Mouse (Mus musculus) cerebellum, postnatal 4 days (tissue): ENCODE measurements around the gene Dnah8.

Source experiments
- DNase-seq, 2 experiments: peaks; one replicate each; pipeline ENCODE4 v3.0.0; 2022; ENCODE audit warnings: low spot score in 2 of 2, mixed read lengths in 1 of 2

The Dnah8 gene

GRCm38 (mm10) chr17:30662131-30662530, 38.0 kb downstream of the Dnah8 start:
- DNase-seq = no peak

- no peak for DNase-seq
These were observed 39.0 kb downstream of the Dnah8 start for GRCm38 (mm10) chr17:30663170-30663569.

DNA sequence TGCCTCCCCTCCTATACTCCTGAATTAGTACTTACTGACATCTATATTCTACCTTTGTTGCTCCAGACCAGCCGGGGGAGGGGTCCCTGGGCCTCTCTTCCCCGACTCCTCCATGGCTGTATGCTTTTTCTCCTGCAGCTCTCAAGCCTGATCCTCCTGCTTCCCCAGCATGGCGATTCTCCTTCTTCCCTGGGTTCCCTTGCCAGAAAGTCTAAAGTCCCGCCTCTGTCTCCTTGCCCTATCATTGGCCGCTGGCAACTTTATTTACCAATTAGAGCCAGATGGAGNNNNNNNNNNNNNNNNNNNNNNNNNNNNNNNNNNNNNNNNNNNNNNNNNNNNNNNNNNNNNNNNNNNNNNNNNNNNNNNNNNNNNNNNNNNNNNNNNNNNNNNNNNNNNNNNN, 40.7 kb downstream of the Dnah8 start:
- DNase-seq = no peak

DNA sequence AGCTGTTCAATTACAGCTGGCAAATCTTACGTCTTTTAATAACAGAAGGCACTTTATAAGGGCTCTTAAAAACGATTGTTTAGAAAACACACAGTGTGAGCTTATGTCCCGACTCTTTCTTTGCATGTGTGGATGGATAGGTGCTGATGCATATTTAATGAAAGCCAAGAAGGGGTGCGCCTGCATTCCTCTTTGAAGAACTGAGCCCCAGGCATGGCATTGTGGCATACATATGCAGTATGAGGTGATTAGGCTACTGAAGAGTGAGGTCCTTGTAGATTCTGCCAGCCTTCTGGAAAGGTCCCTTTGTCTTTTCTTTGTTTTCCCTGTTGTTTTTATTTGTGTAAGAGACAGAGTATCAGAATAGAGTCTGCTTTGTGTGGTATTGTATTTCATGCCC, 48.4 kb downstream of the Dnah8 start:
- no peak for DNase-seq

GRCm38 (mm10) chr17:30673023-30673422, 48.9 kb downstream of the Dnah8 start:
- DNase-seq = no peak

- DNase-seq = no peak
These were observed 51.0 kb downstream of the Dnah8 start for GRCm38 (mm10) chr17:30675021-30675740.

- no peak for DNase-seq
These were observed 54.4 kb downstream of the Dnah8 start for GRCm38 (mm10) chr17:30678523-30678922.

- DNase-seq = no peak
These were observed 55.5 kb downstream of the Dnah8 start for GRCm38 (mm10) chr17:30679612-30680011.

- DNase-seq = peak; percentile 47 to 64
These were observed 57.5 kb downstream of the Dnah8 start for GRCm38 (mm10) chr17:30681604-30682003.

- no peak for DNase-seq
These were observed 66.0 kb downstream of the Dnah8 start for GRCm38 (mm10) chr17:30690181-30690580.

DNA sequence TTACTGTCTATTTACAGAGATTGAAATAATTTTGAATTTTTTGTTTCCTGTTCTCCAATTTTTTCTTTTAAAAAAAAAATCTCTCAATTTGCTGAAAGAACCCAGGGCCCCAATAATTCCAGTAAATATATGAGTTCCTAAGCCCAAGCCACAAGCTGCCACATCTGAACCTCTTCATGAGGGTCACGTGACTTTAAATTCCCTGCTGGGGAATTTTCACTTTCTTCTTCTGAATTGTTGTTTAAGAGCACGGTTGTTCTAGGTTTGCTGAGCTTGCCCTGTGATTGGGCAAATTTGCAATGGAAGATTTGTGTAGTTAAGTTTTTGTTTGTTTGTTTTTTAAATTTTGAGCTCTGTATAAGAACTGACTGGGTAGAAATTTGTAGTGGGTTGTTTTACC, 67.3 kb downstream of the Dnah8 start:
- DNase-seq = no peak

DNA sequence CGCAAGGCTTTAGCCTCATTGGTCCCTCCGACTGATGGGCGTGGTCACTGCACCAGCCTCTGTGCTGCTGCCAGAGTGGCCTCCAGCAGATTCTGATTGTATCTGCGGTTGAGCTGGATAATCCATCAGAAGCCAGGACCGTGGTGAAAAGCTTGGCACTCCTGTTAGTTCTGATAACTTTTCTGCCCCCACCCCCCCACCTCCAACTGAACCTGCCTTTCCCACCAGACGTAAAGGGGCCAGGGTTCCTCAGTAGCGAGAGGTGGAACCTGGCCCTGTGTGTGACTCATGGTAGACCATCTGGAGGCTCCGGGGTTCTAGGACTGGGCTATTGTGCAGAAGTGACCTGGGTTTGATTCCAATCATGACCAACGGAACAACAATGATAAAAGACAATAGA, 70.1 kb downstream of the Dnah8 start:
- no peak for DNase-seq

DNA sequence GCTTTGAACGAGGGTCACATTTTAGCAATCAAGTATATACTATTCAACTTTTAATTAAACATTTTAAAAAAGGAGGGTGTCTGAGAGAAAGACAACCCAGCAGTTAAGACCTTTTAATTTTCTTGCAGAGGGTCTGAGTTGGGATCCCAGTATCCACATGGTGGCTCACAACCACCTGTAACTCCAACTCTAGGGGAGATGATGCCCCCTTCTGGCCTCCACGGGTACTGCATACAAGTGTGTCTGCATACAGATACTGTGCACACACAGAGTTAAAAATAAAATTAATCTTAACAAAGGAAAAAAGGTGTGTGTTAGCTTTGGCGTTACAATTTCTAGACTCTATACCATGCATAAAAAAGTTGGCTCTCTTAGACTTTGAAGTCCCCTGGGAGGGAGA, 90.6 kb downstream of the Dnah8 start:
- no peak for DNase-seq

DNA sequence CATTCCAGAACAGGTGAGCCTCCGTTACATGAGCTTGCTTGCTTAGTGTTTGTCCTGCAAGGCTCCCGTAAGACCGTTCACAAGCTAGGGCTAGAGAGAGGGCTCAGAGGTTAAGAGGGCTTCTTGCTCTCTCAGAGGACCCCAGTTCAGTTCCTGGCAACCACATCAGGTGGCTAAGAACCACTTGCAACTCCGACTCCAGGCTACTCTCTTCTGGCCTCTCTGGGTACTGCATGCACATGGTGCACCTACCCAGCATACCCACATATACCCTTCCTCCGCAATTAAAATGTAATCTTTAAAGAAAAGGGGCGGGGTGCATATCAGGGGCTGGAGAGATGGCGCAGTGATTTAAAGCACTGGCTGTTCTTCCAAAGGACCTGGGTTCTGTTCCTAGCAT, 94.0 kb downstream of the Dnah8 start:
- DNase-seq = no peak

DNA sequence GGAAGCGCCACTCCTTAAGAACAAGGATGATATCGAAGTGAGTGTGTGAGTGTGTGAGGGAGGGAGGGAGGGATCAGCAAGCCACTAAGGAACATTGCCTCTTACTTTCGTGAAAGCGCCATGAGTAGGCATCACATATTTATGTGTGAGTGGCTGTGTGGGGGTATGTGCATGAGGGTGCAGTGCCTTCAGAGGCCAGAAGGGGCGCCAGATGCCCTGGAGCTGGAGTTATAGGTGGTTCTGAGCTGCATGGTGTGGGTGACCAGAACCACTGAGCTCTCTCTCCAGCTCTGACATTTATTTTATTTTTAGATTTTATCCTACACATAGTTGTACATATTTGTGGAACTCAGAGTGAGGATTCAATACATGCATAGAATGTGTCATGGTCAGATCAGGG, 94.9 kb downstream of the Dnah8 start:
- no peak for DNase-seq

DNA sequence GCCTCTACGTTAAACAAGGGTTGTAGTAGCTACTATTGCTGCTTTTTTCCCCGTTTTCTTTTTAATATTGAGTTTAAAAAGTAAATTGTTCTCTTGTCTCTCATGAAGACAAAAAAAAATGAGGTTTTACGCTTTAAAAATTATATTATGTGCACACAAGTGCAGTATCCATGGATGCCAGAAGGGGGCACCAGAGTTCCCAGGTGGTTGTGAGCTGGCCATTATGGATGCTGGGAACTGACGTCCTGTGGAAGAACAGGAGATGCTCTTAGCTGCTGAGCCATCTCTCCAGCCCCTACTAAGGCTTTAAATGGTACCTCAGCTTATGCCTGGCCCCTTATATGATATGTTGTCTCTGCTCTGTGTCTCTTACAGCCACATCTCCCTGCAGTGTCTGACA, 103.6 kb downstream of the Dnah8 start:
- DNase-seq = no peak

DNA sequence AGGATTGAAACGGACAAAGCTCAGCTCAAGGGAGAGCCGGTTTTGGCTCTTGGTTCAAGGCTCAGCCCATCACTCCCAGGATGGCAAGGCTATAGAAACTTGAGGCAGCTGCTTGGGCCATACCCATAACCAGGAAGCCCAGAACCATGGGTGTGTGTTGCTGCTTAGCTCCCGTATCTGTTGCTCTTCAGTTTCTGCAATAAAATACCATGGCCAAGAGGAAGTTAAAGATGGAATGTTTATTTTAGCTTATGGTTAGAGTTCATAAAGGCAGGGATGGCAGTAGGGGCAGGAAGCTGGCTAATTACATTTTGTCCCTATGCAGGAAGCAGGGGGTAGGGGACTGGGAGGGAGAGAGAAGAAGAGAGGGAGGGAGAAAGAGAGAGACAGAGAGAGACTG, 108.6 kb downstream of the Dnah8 start:
- DNase-seq = no peak

- DNase-seq = no peak
These were observed 110.6 kb downstream of the Dnah8 start for GRCm38 (mm10) chr17:30734770-30735169.

DNA sequence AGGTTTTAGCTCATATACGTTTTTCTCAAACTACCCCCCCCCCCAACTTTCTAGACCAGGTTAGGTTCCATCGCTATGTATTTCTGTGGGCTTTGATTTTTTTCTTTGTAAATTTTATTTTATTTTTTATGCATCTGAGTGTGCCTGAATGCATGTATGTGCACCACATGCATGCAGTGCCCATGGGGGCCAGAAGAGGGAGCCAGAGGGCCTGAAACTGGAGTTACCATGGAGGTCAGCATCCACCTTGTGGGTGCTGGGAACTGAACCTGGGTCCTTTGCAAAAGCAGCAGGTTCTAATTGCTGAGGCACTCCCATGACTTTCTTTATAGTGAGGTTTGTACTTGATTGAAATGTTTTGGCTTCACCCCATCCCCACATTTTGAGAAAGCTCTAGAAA, 111.3 kb downstream of the Dnah8 start:
- DNase-seq = no peak

GRCm38 (mm10) chr17:30737797-30738196, 113.6 kb downstream of the Dnah8 start:
- DNase-seq = peak in 1 of 2 experiments; percentile 53

DNA sequence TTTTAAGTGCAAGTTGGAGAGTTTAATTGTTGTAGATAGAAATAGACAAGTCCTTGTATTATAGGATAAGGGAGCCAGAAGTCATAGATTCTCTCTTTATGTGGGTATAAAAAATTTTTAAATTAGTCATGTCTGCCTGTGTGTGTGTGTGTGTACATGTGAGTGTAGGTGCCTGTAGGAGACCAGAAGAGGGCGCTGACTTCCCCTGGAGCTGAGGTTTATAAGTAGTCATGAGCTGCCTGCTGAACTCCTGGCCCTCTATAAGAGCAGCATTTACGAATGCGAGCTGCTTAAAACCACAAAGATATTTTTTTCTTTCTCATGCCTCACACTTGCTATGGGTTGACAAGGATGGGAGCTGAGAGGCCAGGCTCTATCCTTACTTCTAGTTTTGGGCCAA, 115.6 kb downstream of the Dnah8 start:
- DNase-seq = no peak

DNA sequence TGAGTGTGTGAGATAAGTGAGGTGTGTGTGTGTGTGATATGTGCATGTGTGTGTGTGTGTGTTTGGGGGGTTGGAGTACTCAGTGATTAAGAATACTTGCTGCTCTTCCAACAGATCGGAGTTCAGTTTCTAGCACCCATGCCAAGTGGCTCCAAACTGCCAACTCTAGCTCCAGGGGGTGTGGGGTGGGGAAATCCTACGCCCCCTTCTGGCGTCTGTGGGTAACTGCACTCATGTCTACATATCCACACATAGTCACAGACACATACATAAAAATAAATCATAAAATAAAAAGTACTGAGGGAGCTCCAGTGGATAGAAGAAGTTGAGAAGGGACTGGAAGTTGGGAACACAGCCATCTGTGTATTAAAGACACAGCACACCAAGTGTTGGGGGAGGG, 119.8 kb downstream of the Dnah8 start:
- DNase-seq = no peak

- DNase-seq = peak; percentile 67 to 82
These were observed 122.2 kb downstream of the Dnah8 start for GRCm38 (mm10) chr17:30746056-30747024.
